Mouse (Mus musculus) 3T3-L1 (cell line): ENCODE results near the gene Mapk14.

Experiments
- DNase-seq: peaks from one replicate; pipeline ENCODE4 v3.0.0-alpha.2; 2015; ENCODE audit warnings: low read depth, low spot score

The Mapk14 gene

DNA sequence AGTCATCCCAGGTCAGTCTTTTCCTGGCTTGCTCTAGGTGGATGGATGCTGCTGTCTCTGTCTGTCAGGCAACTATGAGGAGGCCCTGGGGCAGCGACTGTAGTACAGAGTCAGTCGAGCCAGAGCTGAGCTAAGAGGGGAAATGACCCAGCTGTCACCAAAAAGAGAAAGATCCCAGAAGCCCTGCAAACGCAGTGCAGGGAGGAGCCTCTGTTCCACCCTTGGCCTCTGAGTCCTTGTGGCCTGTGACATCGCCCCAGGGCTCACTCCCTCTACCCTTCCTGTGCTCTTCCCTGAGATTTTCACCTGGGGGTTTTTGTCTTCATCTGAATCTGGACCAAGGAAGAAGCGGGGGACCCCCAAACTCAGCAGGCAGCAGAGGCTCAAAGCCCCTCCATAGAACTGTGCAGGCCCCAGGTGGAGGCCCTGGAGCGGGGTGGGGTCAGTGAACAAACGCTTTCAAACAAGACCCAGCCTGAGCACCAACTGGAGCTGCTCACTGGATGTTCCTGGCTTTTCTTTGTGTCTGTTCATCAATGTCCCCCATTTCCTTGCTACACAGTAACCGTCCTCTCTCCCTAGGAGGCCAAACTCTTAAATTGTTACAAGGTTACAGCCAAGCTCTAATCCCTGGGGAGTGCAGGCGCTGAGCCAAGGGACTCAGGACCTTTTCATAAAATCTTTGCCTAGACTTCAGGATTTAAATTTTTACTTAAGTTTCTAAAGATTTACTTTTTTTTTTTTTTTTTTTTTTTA lies 90.3 kb downstream of the Mapk14 start:
- DNase-seq = no peak

DNA sequence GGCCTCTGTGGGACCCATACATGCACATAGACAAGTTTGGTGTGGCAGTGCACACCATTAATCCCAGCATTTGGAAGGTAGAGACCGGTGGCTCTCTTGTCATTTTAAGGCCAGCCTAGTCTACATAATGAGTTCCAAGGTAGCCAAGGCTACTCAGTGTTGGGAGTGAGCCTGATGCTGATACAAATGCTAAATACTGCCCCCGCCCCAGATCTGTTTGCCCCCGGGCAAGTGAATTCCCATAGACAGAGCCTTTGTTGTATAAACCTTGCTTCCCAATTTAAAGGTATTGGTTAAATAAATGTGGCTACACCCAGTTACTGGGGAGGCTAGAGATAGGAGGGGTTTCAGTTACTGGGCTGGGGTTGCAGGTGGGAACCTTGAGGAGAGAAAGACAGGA lies 93.9 kb downstream of the Mapk14 start:
- no peak for DNase-seq

- no peak for DNase-seq
Observed at GRCm38 (mm10) chr17:28787507-28787906, 96.4 kb downstream of the Mapk14 start.

DNA sequence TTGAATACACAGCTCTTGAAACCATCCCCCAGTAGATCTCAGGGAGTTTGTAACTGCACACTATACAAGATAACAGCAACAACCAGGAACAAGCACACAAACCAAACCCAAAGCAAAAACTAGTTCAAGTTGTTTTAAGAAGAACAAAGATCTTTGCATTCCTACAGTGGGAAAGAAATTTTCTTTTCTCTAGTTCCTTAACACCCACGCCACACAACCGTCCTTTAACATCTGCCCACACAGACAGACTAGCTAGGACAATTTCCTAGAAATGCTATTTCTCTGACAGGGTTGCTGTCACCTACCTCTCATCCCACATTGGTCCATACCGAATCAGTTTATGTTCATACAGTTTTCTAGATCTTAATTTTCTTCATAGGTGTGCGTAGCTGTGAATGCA lies 105.9 kb downstream of the Mapk14 start:
- DNase-seq = no peak
